Mouse (Mus musculus): ENCODE results near the gene Baiap2l2. TPM values are rescaled to one million over a fixed set of nuclear protein-coding genes. Genes with fewer than 3 reads are reported as not detected.

Baiap2l2 gene
- polyA plus RNA-seq, 1 experiment, result 2.9 TPM

- DNase-seq (ENCODE audit: low read depth), result no peak
- TF ChIP-seq POLR2A (IDR thresholded peaks at IDR 0.05; ENCODE audit: borderline replicate concordance, extremely low read depth, insufficient read depth, insufficient read length, poor library complexity, severe bottlenecking) (no peak), CTCF (IDR thresholded peaks at IDR 0.05; ENCODE audit: borderline replicate concordance, extremely low read depth, insufficient read depth, insufficient read length) (no peak)
Observed at GRCm38 (mm10) chr15:79208211-79208610, 77.1 kb downstream of the Baiap2l2 start.

Other genes starting within 250 kb of the Baiap2l2 start
- 0.13 and 0.19 TPM in 2 replicates for gene Galr3, start 243.7 kb downstream of the Baiap2l2 start, polyA plus RNA-seq (2012; rRNA removed)
- 60.9 and 85.5 TPM in 2 replicates for gene Ankrd54, start 222.6 kb downstream of the Baiap2l2 start, polyA plus RNA-seq (2012; rRNA removed)
- 180 and 189 TPM in 2 replicates for gene Eif3l, start 210.4 kb downstream of the Baiap2l2 start, polyA plus RNA-seq (2012; rRNA removed)
- 22.8 and 35.7 TPM in 2 replicates for gene Micall1, start 176.6 kb downstream of the Baiap2l2 start, polyA plus RNA-seq (2012; rRNA removed)
- gene Polr2f, start 144.5 kb downstream of the Baiap2l2 start, polyA plus RNA-seq (2012; rRNA removed), result 143 and 166 TPM in 2 replicates
- 14.4 and 15.9 TPM in 2 replicates for gene 1700088E04Rik, start 144.3 kb downstream of the Baiap2l2 start, polyA plus RNA-seq (2012; rRNA removed)
- 5.6 and 11.3 TPM in 2 replicates for gene Sox10, start 120.3 kb downstream of the Baiap2l2 start, polyA plus RNA-seq (2012; rRNA removed)
- gene Pick1, start 56.4 kb downstream of the Baiap2l2 start, polyA plus RNA-seq (2012; rRNA removed), result 102 and 109 TPM in 2 replicates
- 1.9 and 2.5 TPM in 2 replicates for gene Gm49486, start 56.1 kb downstream of the Baiap2l2 start, polyA plus RNA-seq (2012; rRNA removed)
- 0.37 and 0.50 TPM in 2 replicates for gene Slc16a8, start 30.8 kb downstream of the Baiap2l2 start, polyA plus RNA-seq (2012; rRNA removed)
- 98.9 and 153 TPM in 2 replicates for gene Pla2g6, start 42.9 kb upstream of the Baiap2l2 start, polyA plus RNA-seq (2012; rRNA removed)
- gene Maff, start 61.1 kb upstream of the Baiap2l2 start, polyA plus RNA-seq (2012; rRNA removed), result 1.8 and 2.6 TPM in 2 replicates
- 52.3 and 70.7 TPM in 2 replicates for gene Tmem184b, start 118.0 kb upstream of the Baiap2l2 start, polyA plus RNA-seq (2012; rRNA removed)
- 403 and 452 TPM in 2 replicates for gene Csnk1e, start 170.0 kb upstream of the Baiap2l2 start, polyA plus RNA-seq (2012; rRNA removed)
- 0.30 and 0.68 TPM in 2 replicates for gene Kcnj4, start 219.7 kb upstream of the Baiap2l2 start, polyA plus RNA-seq (2012; rRNA removed)
- 8.7 and 11.3 TPM in 2 replicates for gene Kdelr3, start 230.9 kb upstream of the Baiap2l2 start, polyA plus RNA-seq (2012; rRNA removed)